Mouse (Mus musculus) right cerebral cortex, postnatal 36 days (tissue): Measurements from ENCODE around the gene Cuzd1.

ENCODE experiments used
- DNase-seq, 2 experiments: peaks; one replicate each; pipeline ENCODE4 v3.0.0; 2022; ENCODE audit warnings: low spot score in 2 of 2, mixed read lengths in 1 of 2

The Cuzd1 gene

GRCm38 (mm10) chr7:131322192-131322591 is at the start of gene Cuzd1:
Gene Cuzd1, minus strand, starts transcription at chr7:131322292.
- DNase-seq, result no peak

GRCm38 (mm10) chr7:131371470-131371860 is 49.4 kb upstream of the Cuzd1 start:
- DNase-seq, result no peak

- DNase-seq, result peak; percentile 82 to 84
Measured at GRCm38 (mm10) chr7:131370648-131371469, 48.8 kb upstream of the Cuzd1 start, which contains the start of gene Pstk. Gene Pstk, plus strand, starts transcription at chr7:131371141.

GRCm38 (mm10) chr7:131364131-131364530 is 42.0 kb upstream of the Cuzd1 start:
- DNase-seq, result no peak

GRCm38 (mm10) chr7:131362615-131363300 is 40.7 kb upstream of the Cuzd1 start, which contains the start of gene 2310057M21Rik:
Gene 2310057M21Rik, minus strand, starts transcription at chr7:131362759.
- peak; percentile 87 to 93 for DNase-seq

GRCm38 (mm10) chr7:131362269-131362614 is 40.1 kb upstream of the Cuzd1 start:
- DNase-seq, result no peak

- DNase-seq, result no peak
Measured at GRCm38 (mm10) chr7:131356105-131356504, 34.0 kb upstream of the Cuzd1 start.

GRCm38 (mm10) chr7:131345856-131346541 is 23.9 kb upstream of the Cuzd1 start:
- DNase-seq, result no peak

GRCm38 (mm10) chr7:131337502-131338068 is 15.5 kb upstream of the Cuzd1 start:
- no peak for DNase-seq

GRCm38 (mm10) chr7:131333564-131333963 is 11.5 kb upstream of the Cuzd1 start, which contains the start of gene Fam24a:
Gene Fam24a, plus strand, starts transcription at chr7:131333864.
- DNase-seq, result no peak

GRCm38 (mm10) chr7:131331688-131332087 is 9.6 kb upstream of the Cuzd1 start:
- no peak for DNase-seq

- DNase-seq, result no peak
Measured at GRCm38 (mm10) chr7:131329416-131329815, 7.3 kb upstream of the Cuzd1 start, which contains the start of gene Fam24b. Gene Fam24b, minus strand, starts transcription at chr7:131329516.

GRCm38 (mm10) chr7:131327054-131327453 is 5.0 kb upstream of the Cuzd1 start:
- no peak for DNase-seq

GRCm38 (mm10) chr7:131318340-131318739 is 3.8 kb downstream of the Cuzd1 start:
- no peak for DNase-seq

GRCm38 (mm10) chr7:131317587-131317986 is 4.5 kb downstream of the Cuzd1 start:
- no peak for DNase-seq

- no peak for DNase-seq
Measured at GRCm38 (mm10) chr7:131314493-131314892, 7.6 kb downstream of the Cuzd1 start.

- no peak for DNase-seq
Measured at GRCm38 (mm10) chr7:131306733-131307132, 15.4 kb downstream of the Cuzd1 start.

- DNase-seq, result no peak
Measured at GRCm38 (mm10) chr7:131303340-131303739, 18.8 kb downstream of the Cuzd1 start.

GRCm38 (mm10) chr7:131297151-131297550 is 24.9 kb downstream of the Cuzd1 start:
- no peak for DNase-seq

- DNase-seq, result no peak
Measured at GRCm38 (mm10) chr7:131265851-131266250, 56.2 kb downstream of the Cuzd1 start.

- no peak for DNase-seq
Measured at GRCm38 (mm10) chr7:131264251-131264650, 57.8 kb downstream of the Cuzd1 start.

- peak; percentile 12 to 26 for DNase-seq
Measured at GRCm38 (mm10) chr7:131260946-131261345, 61.1 kb downstream of the Cuzd1 start.
